Mouse (Mus musculus) midbrain, embryonic 11.5 days (tissue): ENCODE data around the gene Asb2. TPM values are rescaled to one million over a fixed set of nuclear protein-coding genes. Genes with fewer than 3 reads are reported as not detected.

Source experiments
- ATAC-seq: fragments of 200-750 bp; cut with Nextera tagmentation; 2 replicates; pipeline ENCODE4 v1.8.0; 2017; ENCODE audit warnings: moderate TSS enrichment, moderate library complexity; ENCODE audit not compliant: low FRiP score
- DNase-seq: peaks from one replicate; pipeline ENCODE4 v3.0.0; 2015; ENCODE audit warnings: low spot score; ENCODE audit errors: missing footprints
- H3K27ac ChIP-seq: fragments of 300-500 bp; sonication (generic); 2 replicates; pipeline ENCODE4 v1.5.1; 2014; ENCODE audit warnings: low read depth, low read length
- H3K27me3 ChIP-seq: fragments of 300-500 bp; sonication (generic); 2 replicates; pipeline ENCODE4 v1.6.1; 2014; ENCODE audit warnings: mild to moderate bottlenecking, low read length, moderate library complexity, mixed read lengths; ENCODE audit not compliant: control insufficient read depth, insufficient read depth
- H3K36me3 ChIP-seq: fragments of 300-500 bp; sonication (generic); 2 replicates; pipeline ENCODE4 v1.6.1; 2014; ENCODE audit warnings: mild to moderate bottlenecking, low read length, moderate library complexity, mixed read lengths; ENCODE audit not compliant: control insufficient read depth, insufficient read depth
- H3K4me1 ChIP-seq: fragments of 300-500 bp; sonication (generic); 2 replicates; pipeline ENCODE4 v1.6.1; 2014; ENCODE audit warnings: low read length; ENCODE audit not compliant: control insufficient read depth, insufficient read depth
- H3K4me2 ChIP-seq: fragments of 300-500 bp; sonication (generic); 2 replicates; pipeline ENCODE4 v1.6.1; 2014; ENCODE audit warnings: mild to moderate bottlenecking, moderate library complexity
- H3K4me3 ChIP-seq: fragments of 300-500 bp; sonication (generic); 2 replicates; pipeline ENCODE4 v1.5.1; 2014; ENCODE audit warnings: low read depth, low read length
- H3K9ac ChIP-seq: fragments of 300-500 bp; sonication (generic); 2 replicates; pipeline ENCODE4 v1.6.1; 2014; ENCODE audit warnings: low read length
- H3K9me3 ChIP-seq: fragments of 300-500 bp; sonication (generic); 2 replicates; pipeline ENCODE4 v1.6.1; 2016; ENCODE audit warnings: low read length; ENCODE audit not compliant: control insufficient read depth
- WGBS: fragments of 180-500 bp; shearing (Covaris S2); extraction: QIAGEN DNeasy Blood & Tissue Kit; methylation state at CpG from one replicate; pipeline ENCODE4 v1.1.7; 2014; 5-methylcytosine and 5-hydroxymethylcytosine counted together
- polyA plus RNA-seq: library from polyadenylated mRNA; unstranded; fragments of >200 nt; fragmentation: Nextera tagmentation; extraction: Ambion mirVana; gene quantifications from 2 replicates; pipeline ENCODE4 v1.2.1, GENCODE M21; 2014

Gene Asb2
- polyA plus RNA-seq, 1 experiment from 2014 or later, result 0.77 TPM

DNA sequence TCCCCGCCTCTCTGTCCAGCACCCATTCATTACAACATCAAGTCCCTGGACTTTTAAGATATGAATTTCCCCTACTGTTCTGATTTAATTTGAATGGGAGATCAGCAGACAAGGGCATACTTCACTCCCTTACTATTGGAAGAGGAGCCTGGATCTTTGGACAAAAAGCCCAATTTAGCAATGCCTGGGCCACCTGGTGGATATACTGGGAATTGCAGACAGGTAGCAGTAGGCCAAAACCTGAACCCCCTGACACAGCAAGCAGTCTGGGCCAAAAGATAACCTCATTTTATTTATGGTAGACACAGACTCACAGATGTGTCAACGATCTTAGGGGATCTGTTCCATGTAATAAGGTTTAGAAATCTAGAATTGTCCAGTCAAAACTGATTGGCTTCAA, 54.2 kb downstream of the Asb2 start:
- peak; percentile 97 for DNase-seq
- H3K9me3 ChIP-seq, result no peaks in the 10 kb centered on the region
- no peak overlapping the region for H3K9ac ChIP-seq
- no peak for ATAC-seq
- no peaks in the 10 kb centered on the region for H3K4me1 ChIP-seq
- no peaks in the 10 kb centered on the region for H3K36me3 ChIP-seq
- WGBS, result 51% methylated on average over 2 of the region's 2 CpGs
- H3K27me3 ChIP-seq, result no peaks in the 10 kb centered on the region
- H3K4me2 ChIP-seq, result no peak overlapping the region
- no peak overlapping the region for H3K27ac ChIP-seq
- no peak overlapping the region for H3K4me3 ChIP-seq

DNA sequence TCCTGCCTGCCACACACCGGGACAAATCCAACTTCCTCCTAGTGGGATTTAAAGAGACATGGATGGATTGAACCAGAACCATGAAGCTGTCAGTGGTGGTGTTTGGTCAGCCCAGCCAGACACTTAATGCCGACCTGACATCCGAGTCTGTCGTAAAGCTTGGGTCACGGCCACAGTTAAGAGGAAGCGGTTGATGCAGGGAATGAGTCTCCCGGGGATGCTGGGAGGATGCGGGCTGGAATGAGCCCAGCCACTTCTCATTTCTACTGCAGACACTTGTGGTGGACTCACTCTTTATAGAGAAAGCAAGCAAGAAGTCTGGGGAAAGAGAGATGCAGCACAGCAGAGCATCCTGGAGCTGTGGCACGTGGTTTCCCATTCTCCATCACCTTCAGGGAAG, 55.3 kb downstream of the Asb2 start:
- ATAC-seq (no peak), DNase-seq (no peak)
- H3K4me2 ChIP-seq, result no peak overlapping the region
- no peaks in the 10 kb centered on the region for H3K9me3 ChIP-seq
- no peaks in the 10 kb centered on the region for H3K4me1 ChIP-seq
- no peaks in the 10 kb centered on the region for H3K36me3 ChIP-seq
- H3K27ac ChIP-seq, result no peak overlapping the region
- H3K9ac ChIP-seq, result no peak overlapping the region
- WGBS, result 82% methylated on average over 9 of the region's 9 CpGs
- no peak overlapping the region for H3K4me3 ChIP-seq
- no peaks in the 10 kb centered on the region for H3K27me3 ChIP-seq

DNA sequence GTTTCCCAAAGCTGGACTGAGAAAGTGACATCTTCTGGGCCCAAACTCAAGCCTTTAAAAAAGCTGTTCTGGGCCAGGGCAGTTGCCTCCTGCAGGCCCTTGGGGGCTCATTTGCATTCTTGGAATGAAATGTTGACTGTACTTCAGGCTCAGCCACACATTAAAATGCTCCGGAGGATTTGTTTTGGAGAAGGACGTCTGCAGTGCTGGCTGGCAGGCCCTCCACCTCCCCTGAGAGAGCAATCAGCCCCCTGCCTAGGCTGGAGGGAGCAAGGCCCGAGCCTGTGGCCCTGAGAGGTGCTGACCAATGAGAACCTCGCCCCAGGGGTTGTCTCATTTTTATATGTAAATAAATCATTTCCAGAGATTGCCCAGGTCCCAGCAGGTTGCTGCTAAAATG, 59.5 kb downstream of the Asb2 start:
- no peaks in the 10 kb centered on the region for H3K27me3 ChIP-seq
- no peak overlapping the region for H3K27ac ChIP-seq
- H3K4me1 ChIP-seq, result 0 out of 2 replicates have a peak, but pooled peaks cover 2% of the 10 kb centered on the region
- H3K4me3 ChIP-seq, result no peak overlapping the region
- 20% methylated on average over 4 of the region's 4 CpGs for WGBS
- ATAC-seq (no peak), DNase-seq (no peak)
- no peak overlapping the region for H3K4me2 ChIP-seq
- no peak overlapping the region for H3K9ac ChIP-seq
- no peaks in the 10 kb centered on the region for H3K9me3 ChIP-seq
- H3K36me3 ChIP-seq, result no peaks in the 10 kb centered on the region

DNA sequence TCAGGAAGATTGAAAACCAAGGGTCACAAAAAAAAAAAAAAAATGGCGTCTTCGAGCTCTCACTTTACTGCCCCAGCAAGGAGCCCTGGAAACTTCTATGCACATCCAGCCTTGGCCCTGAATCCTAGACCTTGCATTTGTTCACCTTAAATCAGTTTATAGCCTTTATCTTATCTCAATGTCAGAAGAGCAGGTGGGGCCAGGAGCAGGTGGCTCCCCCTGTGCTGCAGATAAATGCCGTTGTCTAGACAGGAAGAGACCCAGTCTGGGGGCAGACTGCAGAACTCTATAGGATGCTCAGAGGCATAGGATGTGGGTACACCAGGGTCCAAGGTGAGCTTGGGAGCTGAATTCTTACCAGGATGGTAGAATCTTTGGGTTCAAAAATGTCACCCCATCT, 63.4 kb downstream of the Asb2 start:
- Histone ChIP-seq H3K27ac (no peak overlapping the region), H3K4me1 (0 out of 2 replicates have a peak, but pooled peaks cover 2% of the 10 kb centered on the region), H3K27me3 (no peaks in the 10 kb centered on the region), H3K4me3 (no peak overlapping the region), H3K36me3 (no peaks in the 10 kb centered on the region), H3K9me3 (no peaks in the 10 kb centered on the region), H3K9ac (no peak overlapping the region), H3K4me2 (no peak overlapping the region)
- ATAC-seq, result no peak
- WGBS, result 89% methylated on average over 3 of the region's 3 CpGs
- DNase-seq, result no peak

DNA sequence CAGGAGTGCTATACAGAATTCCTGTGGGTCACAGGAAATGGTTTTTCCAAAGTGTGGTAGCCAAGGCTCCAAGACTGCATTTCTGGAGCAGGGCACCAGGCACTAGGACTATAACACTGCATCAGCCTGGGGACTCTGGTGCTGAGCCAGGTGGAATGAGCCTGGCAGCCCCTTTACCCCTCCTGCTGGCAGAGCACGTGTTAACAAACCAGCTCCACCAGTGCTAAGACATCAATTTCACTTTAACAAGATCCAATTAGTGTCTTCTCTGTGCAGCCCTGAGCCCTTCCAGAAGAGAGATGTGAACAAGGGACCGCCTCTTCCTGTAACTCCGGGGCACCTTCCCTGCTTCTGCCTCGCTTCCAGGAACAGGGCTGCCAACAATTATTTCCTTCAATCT, 68.5 kb downstream of the Asb2 start:
- Histone ChIP-seq H3K27ac (no peak overlapping the region), H3K9ac (no peak overlapping the region), H3K27me3 (no peaks in the 10 kb centered on the region), H3K9me3 (no peaks in the 10 kb centered on the region), H3K4me1 (0 out of 2 replicates have a peak, but pooled peaks cover 2% of the 10 kb centered on the region), H3K4me2 (no peak overlapping the region), H3K36me3 (no peaks in the 10 kb centered on the region), H3K4me3 (no peak overlapping the region)
- 79% methylated on average over 4 of the region's 4 CpGs for WGBS
- DNase-seq (no peak), ATAC-seq (no peak)

DNA sequence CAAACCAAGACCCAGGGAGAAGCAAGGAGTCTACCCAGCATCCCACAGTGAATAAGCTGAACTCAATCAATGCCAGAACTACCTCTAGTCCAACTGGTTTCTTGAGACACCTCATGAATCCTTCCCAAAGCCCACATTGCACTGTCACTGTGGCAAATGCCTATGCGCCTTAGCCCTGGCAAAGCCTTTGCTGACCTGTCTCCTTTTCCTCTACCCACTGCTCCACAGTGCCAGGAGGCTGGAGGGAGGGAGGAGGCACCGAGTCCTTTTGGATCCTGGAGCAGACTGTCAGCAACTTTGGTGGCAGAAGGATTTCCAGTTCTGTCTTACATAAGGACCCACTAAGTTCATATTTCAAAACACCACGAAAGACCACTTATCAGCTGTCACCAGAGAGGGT, 72.4 kb downstream of the Asb2 start:
- Histone ChIP-seq H3K27me3 (no peaks in the 10 kb centered on the region), H3K9ac (no peak overlapping the region), H3K4me2 (no peak overlapping the region), H3K4me1 (no peaks in the 10 kb centered on the region), H3K27ac (no peak overlapping the region), H3K9me3 (no peaks in the 10 kb centered on the region), H3K4me3 (no peak overlapping the region), H3K36me3 (no peaks in the 10 kb centered on the region)
- ATAC-seq (no peak), DNase-seq (peak; percentile 49)
- WGBS, result 81% methylated on average over 3 of the region's 3 CpGs

DNA sequence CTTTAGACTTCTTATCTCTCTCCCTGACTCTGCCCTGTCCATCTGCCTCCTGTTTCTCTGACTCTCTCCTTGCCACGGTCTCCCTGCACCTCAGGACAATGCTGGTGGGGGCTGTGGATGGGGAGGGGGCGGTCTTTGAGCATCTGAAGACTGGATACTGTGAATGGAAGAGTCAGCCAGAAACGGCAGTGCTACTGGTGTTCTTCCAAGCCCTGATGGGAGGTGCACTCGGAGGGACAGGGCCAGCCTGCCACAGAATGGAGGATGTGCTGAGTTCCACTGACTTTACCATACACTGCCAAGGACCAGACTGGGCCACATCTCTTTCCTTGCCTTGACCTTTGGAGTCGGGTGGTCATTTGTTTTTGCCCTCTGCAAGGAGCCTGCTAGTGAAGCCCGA, 72.9 kb downstream of the Asb2 start:
- DNase-seq (peak; percentile 60), ATAC-seq (no peak)
- no peaks in the 10 kb centered on the region for H3K4me1 ChIP-seq
- H3K9ac ChIP-seq, result no peak overlapping the region
- 69% methylated on average over 6 of the region's 6 CpGs for WGBS
- no peaks in the 10 kb centered on the region for H3K27me3 ChIP-seq
- no peak overlapping the region for H3K4me2 ChIP-seq
- H3K27ac ChIP-seq, result no peak overlapping the region
- no peaks in the 10 kb centered on the region for H3K36me3 ChIP-seq
- no peaks in the 10 kb centered on the region for H3K9me3 ChIP-seq
- H3K4me3 ChIP-seq, result no peak overlapping the region

DNA sequence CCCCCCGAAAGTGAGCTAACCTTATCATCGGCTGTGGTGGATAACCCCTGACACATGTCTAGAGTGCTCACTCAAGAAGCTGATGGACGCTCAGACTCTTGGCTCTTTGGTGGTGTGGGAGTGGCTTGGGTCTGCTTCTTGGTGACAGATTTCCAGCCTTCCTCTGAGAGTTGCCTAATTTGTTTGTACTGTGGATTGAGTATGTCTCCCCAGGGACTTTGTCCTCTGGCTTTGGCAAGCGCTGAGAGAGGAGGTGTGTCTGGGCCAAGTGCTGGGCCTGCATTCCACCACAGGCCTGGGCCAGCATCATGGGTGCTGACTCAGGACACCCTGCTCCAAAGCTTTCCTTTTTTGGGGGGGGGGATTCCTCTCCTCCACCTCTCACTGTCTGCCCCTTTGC, 73.9 kb downstream of the Asb2 start:
- Histone ChIP-seq H3K27me3 (no peaks in the 10 kb centered on the region), H3K9me3 (no peaks in the 10 kb centered on the region), H3K27ac (no peak overlapping the region), H3K9ac (no peak overlapping the region), H3K4me3 (no peak overlapping the region), H3K4me2 (no peak overlapping the region), H3K36me3 (no peaks in the 10 kb centered on the region), H3K4me1 (no peaks in the 10 kb centered on the region)
- no peak for DNase-seq
- ATAC-seq, result no peak
- WGBS, result 86% methylated on average over 4 of the region's 4 CpGs

DNA sequence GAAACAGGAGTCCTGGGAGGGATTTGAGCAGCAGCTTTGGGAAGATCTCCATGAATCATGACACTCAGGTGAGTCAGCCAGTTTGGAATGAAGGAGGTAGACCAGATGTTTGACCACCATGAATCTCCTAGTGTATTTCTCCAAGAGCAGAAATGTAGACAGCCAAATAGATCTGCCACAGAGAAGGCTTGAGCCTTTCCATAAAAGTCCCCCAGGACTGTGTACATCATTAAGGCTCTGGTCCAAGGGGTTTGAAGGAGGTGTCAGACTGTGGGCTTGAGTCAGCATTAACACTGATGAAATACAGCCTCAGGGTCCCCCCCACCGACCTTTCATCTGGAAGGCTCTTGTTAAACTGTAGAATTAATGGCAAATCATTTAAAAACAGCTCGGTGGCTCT, 74.3 kb downstream of the Asb2 start:
- Histone ChIP-seq H3K27ac (no peak overlapping the region), H3K9ac (no peak overlapping the region), H3K4me3 (no peak overlapping the region), H3K4me1 (no peaks in the 10 kb centered on the region), H3K9me3 (no peaks in the 10 kb centered on the region), H3K4me2 (no peak overlapping the region), H3K27me3 (no peaks in the 10 kb centered on the region), H3K36me3 (no peaks in the 10 kb centered on the region)
- DNase-seq, result no peak
- 81% methylated on average over 2 of the region's 2 CpGs for WGBS
- ATAC-seq, result no peak

DNA sequence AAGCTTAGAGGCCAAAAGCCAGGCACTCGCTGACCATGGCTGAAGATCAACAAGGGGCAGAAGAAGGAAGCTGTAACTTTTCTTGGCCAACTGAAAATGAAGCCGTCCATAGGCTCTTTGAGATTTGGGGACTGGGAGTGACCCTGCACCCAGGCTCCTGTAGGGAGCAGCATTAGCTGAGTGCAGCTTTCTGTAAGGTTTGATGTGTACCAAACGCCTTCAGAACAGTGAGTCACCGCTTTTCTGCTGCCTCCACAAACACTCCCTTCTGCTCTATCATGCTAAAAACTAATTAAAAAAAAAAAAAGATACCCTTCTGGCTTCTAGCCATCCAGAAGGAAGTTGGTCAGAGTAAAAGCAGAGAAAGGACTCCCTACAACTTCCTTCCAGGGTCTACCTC, 79.4 kb downstream of the Asb2 start:
- H3K27ac ChIP-seq, result no peak overlapping the region
- no peaks in the 10 kb centered on the region for H3K36me3 ChIP-seq
- no peak for DNase-seq
- no peak overlapping the region for H3K9ac ChIP-seq
- no peak for ATAC-seq
- 81% methylated on average over 4 of the region's 4 CpGs for WGBS
- no peak overlapping the region for H3K4me3 ChIP-seq
- no peaks in the 10 kb centered on the region for H3K4me1 ChIP-seq
- H3K4me2 ChIP-seq, result no peak overlapping the region
- H3K27me3 ChIP-seq, result no peaks in the 10 kb centered on the region
- no peaks in the 10 kb centered on the region for H3K9me3 ChIP-seq
